Mouse (Mus musculus) embryonic stem cell, embryonic (primary cell): ENCODE measurements around the gene Sirt3.

Source experiments
- CTCF ChIA-PET, 4 experiments: fragments of 300-600 bp in 2 of 4; fragments of 350-600 bp in 2 of 4; sonication (Branson Sonifier 250); formaldehyde crosslinking; loops; one replicate each; lab custom pipeline; 2022; ENCODE audit warnings: inconsistent platforms in 2 of 4; lab: Charles Lee
- POLR2A ChIA-PET, 4 experiments: fragments of 300-600 bp in 2 of 4; fragments of 350-600 bp in 2 of 4; sonication (Branson Sonifier 250); formaldehyde crosslinking; loops; one replicate each; lab custom pipeline; 2022; ENCODE audit warnings: antibody characterized with exemption in 4 of 4, inconsistent platforms in 1 of 4; lab: Charles Lee

Sirt3 gene

GRCm38 (mm10) chr7:140828171-140828881 lies 53.8 kb downstream of the Sirt3 start:
- ChIA-PET POLR2A (interaction anchor here in 2 of 4 experiments (0.8 to 1.2 kb wide), 3 partner anchors 8 to 28 kb away, joined by 3 to 5 read pairs (median 4); partner anchors contain the start of gene Gm45785 (in 1 of the 2)), CTCF (interaction anchor here (0.5 to 1.9 kb wide), 16 partner anchors 11 to 745 kb away, joined by 3 to 9 read pairs (median 3); partner anchors contain the start of genes Mtg1 (in 1 of the 4) and Odf3 (in 1 of the 4))

GRCm38 (mm10) chr7:140822731-140823130 lies 59.4 kb downstream of the Sirt3 start:
- CTCF ChIA-PET = interaction anchor here in 1 of 4 experiments (0.7 kb wide), 1 partner anchor 14 kb away, joined by 3 read pairs; no protein-coding TSS in a partner anchor
- POLR2A ChIA-PET = interaction anchor here in 2 of 4 experiments (0.8 to 2.7 kb wide), 6 partner anchors 10 to 226 kb away, joined by 3 to 16 read pairs (median 8); partner anchors contain the start of genes Gm45785 (in 1 of the 2), Ric8a (in 1 of the 2) and Urah (in 1 of the 2)

GRCm38 (mm10) chr7:140821653-140822329 lies 60.3 kb downstream of the Sirt3 start, which contains the start of gene Zfp941:
Gene Zfp941 (minus strand): TSS chr7:140822178.
- POLR2A ChIA-PET = interaction anchor here in 3 of 4 experiments (0.5 to 2.7 kb wide), 63 partner anchors 9 to 1080 kb away, joined by 3 to 16 read pairs (median 3); partner anchors contain the start of genes Gm45785 (in 3 of the 3), Urah (in 3 of the 3), Echs1 (in 2 of the 3) and Paox (in 2 of the 3)
- CTCF ChIA-PET = interaction anchor here (0.6 to 2.1 kb wide), 11 partner anchors 13 to 1281 kb away, joined by 3 to 12 read pairs (median 6); partner anchors contain the start of genes Ptdss2 (in 1 of the 4) and Urah (in 1 of the 4)

DNA sequence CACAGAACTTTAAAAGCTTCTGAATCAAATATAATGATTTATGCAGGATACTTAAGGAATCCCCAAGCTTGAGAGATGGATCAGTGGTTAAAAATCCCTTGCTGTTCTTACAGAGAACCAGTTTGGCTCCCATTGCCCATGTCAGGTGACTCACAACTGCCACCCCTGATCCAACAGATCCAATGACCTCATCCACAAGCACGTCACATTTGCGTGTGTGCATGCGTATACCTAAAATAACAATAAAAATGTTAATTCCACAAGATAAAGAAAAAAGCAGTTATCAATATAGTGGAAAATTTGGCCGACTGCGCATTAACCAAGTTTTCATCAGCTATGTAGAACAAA lies 60.8 kb downstream of the Sirt3 start:
- POLR2A ChIA-PET = interaction anchor here in 3 of 4 experiments (0.5 to 2.7 kb wide), 55 partner anchors 9 to 1081 kb away, joined by 3 to 16 read pairs (median 4); partner anchors contain the start of genes Gm45785 (in 3 of the 3), Echs1 (in 2 of the 3), Paox (in 2 of the 3) and Ric8a (in 2 of the 3)
- CTCF ChIA-PET = interaction anchor here (0.6 to 2.1 kb wide), 9 partner anchors 15 to 1280 kb away, joined by 3 to 12 read pairs (median 6); partner anchors contain the start of gene Ptdss2 (in 1 of the 4)

DNA sequence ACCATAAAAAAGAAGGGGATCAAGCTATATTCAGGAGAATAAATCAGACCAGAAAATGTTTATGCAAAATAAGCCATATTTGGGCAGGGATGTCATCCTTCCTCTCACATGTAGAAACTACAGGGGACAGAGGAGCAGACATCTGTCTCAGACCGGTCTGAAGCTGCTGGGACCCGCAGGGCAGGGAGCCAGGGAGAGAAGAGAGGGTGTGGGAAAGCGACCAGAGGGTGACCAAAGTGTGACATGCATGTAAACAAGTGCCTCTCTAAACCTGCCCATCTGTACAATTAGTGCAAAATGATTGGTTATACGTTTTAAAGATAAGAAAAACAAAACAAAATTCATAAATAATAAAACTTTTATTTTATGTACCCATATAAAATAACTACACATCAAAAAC lies 61.9 kb downstream of the Sirt3 start:
- CTCF ChIA-PET = interaction anchor here in 3 of 4 experiments (0.6 to 2.1 kb wide), 3 partner anchors 10 to 625 kb away, joined by 3 to 8 read pairs (median 6); no protein-coding TSS in a partner anchor
- POLR2A ChIA-PET = interaction anchor here in 1 of 4 experiments (1.1 to 1.7 kb wide), 5 partner anchors 9 to 334 kb away, joined by 3 to 4 read pairs (median 4); no protein-coding TSS in a partner anchor
